Mouse (Mus musculus): ENCODE measurements at regions not wholly inside any gene's neighbourhood (a gene's known extent, or its start where the extent isn't known, plus 50 kb on each side); places are given as distances from the start of the nearest gene placed in this dataset.

DNA sequence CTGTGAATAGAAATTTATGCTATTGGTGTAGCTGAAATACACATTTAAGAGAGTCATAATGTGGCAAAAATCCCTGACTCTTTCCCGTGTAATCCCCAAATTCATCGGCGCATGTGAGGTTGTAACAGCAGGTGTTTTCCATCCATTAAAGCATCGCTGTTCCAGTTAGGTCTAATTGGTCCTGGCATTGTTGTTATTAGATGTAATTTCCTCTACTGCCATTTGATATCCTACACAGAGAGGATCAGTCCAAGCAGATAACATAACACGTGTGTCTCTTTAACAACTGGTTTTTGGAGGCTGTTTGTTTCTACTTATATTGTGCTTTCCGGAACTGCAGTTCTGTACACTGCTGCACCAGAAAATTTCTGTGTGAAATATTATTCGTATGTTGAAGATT is 101.8 kb downstream of the Vgll3 start:
- WGBS: 66% methylated on average over 7 of the region's 7 CpGs

DNA sequence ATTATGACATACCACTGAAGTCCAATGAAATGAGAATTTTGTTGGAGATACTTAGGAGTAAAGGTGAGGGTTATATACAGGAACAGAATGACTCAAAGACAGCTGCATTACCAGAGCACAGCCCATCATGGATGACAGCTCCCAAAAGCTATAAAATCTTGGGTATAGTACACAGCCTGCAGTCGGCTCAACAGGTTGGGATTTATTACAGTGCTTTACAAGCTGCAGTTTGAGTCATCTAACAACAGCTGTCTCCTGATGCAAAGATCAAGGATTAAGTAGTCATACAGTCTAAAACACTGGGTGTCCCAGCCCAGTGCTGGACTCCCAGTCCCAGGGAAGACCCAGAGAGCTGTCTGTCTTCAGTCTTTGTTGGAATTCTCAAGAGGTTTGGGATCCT is 110.9 kb downstream of the Vgll3 start:
- 32% methylated on average over 1 of the region's 1 CpGs for WGBS
- Histone ChIP-seq H3K4me2 (no peak overlapping the region), H3K9me3 (no peaks in the 10 kb centered on the region), H3K27ac (no peak overlapping the region), H3K36me3 (no peaks in the 10 kb centered on the region), H3K9ac (replicated peaks) (no peak overlapping the region), H3K4me1 (replicated peaks) (no peaks in the 10 kb centered on the region), H3K27me3 (no peaks in the 10 kb centered on the region), H3K4me3 (replicated peaks) (no peak overlapping the region)
- ATAC-seq (ENCODE audit: insufficient number of reproducible peaks, insufficient read depth, low FRiP score, low TSS enrichment, low read depth): no peak

More for the DNA sequence above, 101.8 kb downstream of the Vgll3 start:
- Histone ChIP-seq H3K9me3 (no peaks in the 10 kb centered on the region), H3K27ac (no peak overlapping the region), H3K4me3 (replicated peaks) (no peak overlapping the region), H3K4me1 (replicated peaks) (no peaks in the 10 kb centered on the region), H3K36me3 (no peaks in the 10 kb centered on the region), H3K9ac (replicated peaks) (no peak overlapping the region), H3K27me3 (no peaks in the 10 kb centered on the region), H3K4me2 (no peak overlapping the region)
- ATAC-seq (ENCODE audit: insufficient number of reproducible peaks, insufficient read depth, low FRiP score, low TSS enrichment, low read depth): no peak

DNA sequence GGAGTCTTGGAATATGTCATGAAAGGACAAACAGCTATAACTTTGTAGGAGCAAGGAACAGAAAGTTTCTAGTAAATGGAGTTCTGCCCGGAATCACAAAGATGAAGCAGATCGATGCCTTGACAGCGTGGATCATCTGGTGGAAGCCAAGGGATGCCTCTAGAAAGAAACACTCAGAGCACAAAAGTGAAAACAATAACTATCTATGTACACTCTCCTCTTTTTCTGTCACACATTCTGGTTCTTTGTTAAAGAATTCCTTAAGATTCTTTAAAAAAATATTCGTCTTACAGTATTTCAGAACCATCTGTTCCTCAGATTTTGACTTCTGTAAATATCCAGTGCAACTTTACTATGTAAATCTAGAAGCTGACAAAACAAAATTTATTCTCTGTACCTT is 148.8 kb downstream of the Vgll3 start:
- Histone ChIP-seq H3K9me3 (no peaks in the 10 kb centered on the region), H3K9ac (replicated peaks) (no peak overlapping the region), H3K27ac (no peak overlapping the region), H3K36me3 (no peaks in the 10 kb centered on the region), H3K4me2 (no peak overlapping the region), H3K4me1 (replicated peaks) (no peaks in the 10 kb centered on the region), H3K4me3 (replicated peaks) (no peak overlapping the region), H3K27me3 (no peaks in the 10 kb centered on the region)
- WGBS: 89% methylated on average over 4 of the region's 4 CpGs
- no peak for ATAC-seq (ENCODE audit: insufficient number of reproducible peaks, insufficient read depth, low FRiP score, low TSS enrichment, low read depth)

DNA sequence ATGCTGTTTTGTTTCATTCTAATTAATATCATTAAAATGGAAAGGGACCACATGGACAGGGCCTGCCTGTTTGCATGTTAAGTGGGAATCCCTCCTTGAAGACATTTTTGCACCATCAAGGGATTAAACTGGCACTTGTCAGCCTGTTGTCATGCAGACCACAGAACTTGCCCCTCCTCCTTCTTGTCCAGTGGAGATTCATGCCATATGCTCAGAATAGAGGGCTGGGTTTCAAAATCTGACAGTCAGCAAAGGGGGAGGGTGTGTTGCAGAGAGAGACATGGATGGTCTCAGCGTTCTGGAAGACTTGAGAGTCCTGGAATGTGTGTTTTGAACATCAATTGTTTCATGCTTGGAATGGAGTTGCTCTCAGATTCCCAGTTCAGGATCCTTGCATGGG is 149.2 kb downstream of the Vgll3 start:
- no peaks in the 10 kb centered on the region for H3K4me1 ChIP-seq (replicated peaks)
- ATAC-seq (ENCODE audit: insufficient number of reproducible peaks, insufficient read depth, low FRiP score, low TSS enrichment, low read depth): no peak; the same call in 1 of the 2 replicates
- H3K9ac ChIP-seq (replicated peaks): no peak overlapping the region
- no peaks in the 10 kb centered on the region for H3K27me3 ChIP-seq
- H3K4me3 ChIP-seq (replicated peaks): no peak overlapping the region
- no peak overlapping the region for H3K27ac ChIP-seq
- no peaks in the 10 kb centered on the region for H3K36me3 ChIP-seq
- H3K9me3 ChIP-seq: no peaks in the 10 kb centered on the region
- 40% methylated on average over 1 of the region's 1 CpGs for WGBS
- H3K4me2 ChIP-seq: no peak overlapping the region

DNA sequence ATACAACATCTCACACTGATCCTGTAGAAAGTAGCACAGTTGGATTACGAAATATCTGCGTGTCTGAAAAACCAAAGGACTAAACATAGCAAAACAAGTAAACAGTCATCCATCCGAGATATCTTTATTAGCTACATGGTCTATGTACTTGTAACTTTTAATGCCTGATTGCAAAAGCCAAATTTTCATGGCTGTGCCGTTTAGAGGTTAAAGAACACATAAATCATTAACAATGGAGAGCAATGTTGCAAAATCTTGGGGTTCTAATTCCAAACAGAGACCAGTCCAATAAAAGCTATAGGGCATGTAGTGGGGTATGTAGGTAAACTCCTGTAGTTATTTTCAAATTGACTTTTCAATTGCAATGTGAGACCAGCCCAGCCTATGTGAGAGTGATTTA is 162.0 kb downstream of the Vgll3 start:
- H3K36me3 ChIP-seq: no peaks in the 10 kb centered on the region
- H3K27ac ChIP-seq: no peak overlapping the region
- no peaks in the 10 kb centered on the region for H3K27me3 ChIP-seq
- ATAC-seq (ENCODE audit: insufficient number of reproducible peaks, insufficient read depth, low FRiP score, low TSS enrichment, low read depth): no peak
- no peaks in the 10 kb centered on the region for H3K9me3 ChIP-seq
- H3K4me1 ChIP-seq (replicated peaks): no peaks in the 10 kb centered on the region
- no peak overlapping the region for H3K4me2 ChIP-seq
- no peak overlapping the region for H3K9ac ChIP-seq (replicated peaks)
- H3K4me3 ChIP-seq (replicated peaks): no peak overlapping the region
- whole genome bisulfite sequencing: 80% methylated on average over 4 of the region's 4 CpGs

DNA sequence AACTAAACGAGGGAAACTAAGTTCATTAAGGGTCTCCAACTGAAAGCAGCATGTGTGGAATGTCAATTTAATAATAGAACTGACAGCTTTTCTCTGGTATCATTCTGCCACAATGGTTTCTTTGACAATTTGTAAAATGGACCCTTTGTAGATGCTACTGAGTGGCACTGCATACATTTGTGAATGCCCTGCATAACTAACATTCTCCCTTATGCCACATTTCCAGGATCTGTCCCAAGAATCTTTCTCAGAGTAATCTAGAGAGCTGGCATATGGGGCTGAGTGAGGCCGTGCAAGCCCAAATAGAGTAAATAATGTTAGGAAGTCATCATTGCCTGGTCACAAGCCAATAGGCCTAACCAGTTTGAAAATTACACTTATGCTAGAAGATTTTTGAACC is 172.1 kb downstream of the Vgll3 start:
- no peak overlapping the region for H3K4me3 ChIP-seq (replicated peaks)

DNA sequence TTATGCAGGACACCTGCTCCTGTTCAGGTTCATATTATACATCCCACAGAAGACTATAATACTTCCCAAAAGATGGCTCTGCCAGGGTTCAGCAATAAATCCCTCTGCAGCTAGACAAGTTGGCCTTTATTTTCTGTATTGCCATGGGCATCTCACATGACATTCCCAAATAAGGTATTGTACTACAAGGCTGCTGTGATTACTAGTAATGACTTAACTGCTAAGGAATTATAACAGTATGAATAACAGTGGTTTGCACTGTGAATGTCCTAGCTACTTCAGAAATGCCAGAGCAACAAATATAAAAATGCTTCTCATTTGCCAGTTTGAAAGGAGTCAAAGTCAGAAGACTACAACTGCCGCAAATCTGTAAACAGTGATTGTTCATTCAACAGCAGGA is 184.3 kb downstream of the Vgll3 start:
- Histone ChIP-seq H3K27ac (no peak overlapping the region), H3K4me1 (replicated peaks) (no peaks in the 10 kb centered on the region), H3K36me3 (no peaks in the 10 kb centered on the region), H3K9ac (replicated peaks) (no peak overlapping the region), H3K4me2 (no peak overlapping the region), H3K4me3 (replicated peaks) (no peak overlapping the region), H3K9me3 (no peaks in the 10 kb centered on the region), H3K27me3 (no peaks in the 10 kb centered on the region)
- no peak for ATAC-seq (ENCODE audit: insufficient number of reproducible peaks, insufficient read depth, low FRiP score, low TSS enrichment, low read depth)
- 86% methylated on average over 1 of the region's 1 CpGs for WGBS

More for the DNA sequence above, 172.1 kb downstream of the Vgll3 start:
- WGBS: 78% methylated on average over 2 of the region's 2 CpGs
- ATAC-seq (ENCODE audit: insufficient number of reproducible peaks, insufficient read depth, low FRiP score, low TSS enrichment, low read depth): no peak
- Histone ChIP-seq H3K9ac (replicated peaks) (no peak overlapping the region), H3K4me2 (no peak overlapping the region), H3K9me3 (no peaks in the 10 kb centered on the region), H3K36me3 (no peaks in the 10 kb centered on the region), H3K27ac (no peak overlapping the region), H3K4me1 (replicated peaks) (no peaks in the 10 kb centered on the region), H3K27me3 (no peaks in the 10 kb centered on the region)

DNA sequence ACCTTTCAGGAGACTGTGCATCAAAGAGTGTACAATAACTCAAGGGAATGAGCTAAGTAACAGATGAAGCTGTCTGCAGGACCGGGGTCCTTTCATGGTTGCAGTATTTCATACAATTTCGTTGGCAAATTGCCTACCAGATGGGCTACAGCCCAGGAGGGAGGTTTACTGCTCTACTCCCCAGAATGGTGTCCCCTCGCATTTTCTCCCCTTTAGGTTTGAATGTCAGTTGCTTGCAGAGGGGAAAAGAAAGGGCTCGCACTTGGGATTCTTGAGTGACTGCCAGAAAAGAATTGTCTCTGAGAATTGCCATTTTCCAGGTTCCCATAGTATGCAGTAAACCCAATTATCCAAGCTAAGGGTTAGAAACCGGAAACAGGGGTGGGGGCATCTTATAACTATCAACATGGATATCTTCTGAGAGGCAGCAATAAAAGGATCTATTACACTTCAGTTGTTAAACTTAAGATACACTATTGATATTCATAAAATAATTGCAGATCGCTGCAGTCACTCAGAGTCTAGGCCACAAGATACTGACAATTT is 185.7 kb downstream of the Vgll3 start:
- Histone ChIP-seq H3K27ac (no peak overlapping the region), H3K9ac (replicated peaks) (no peak overlapping the region), H3K4me3 (replicated peaks) (no peak overlapping the region), H3K4me1 (replicated peaks) (no peaks in the 10 kb centered on the region), H3K9me3 (no peaks in the 10 kb centered on the region), H3K4me2 (no peak overlapping the region), H3K27me3 (no peaks in the 10 kb centered on the region), H3K36me3 (no peaks in the 10 kb centered on the region)
- no peak for ATAC-seq (ENCODE audit: insufficient number of reproducible peaks, insufficient read depth, low FRiP score, low TSS enrichment, low read depth)
- WGBS: 70% methylated on average over 6 of the region's 6 CpGs

DNA sequence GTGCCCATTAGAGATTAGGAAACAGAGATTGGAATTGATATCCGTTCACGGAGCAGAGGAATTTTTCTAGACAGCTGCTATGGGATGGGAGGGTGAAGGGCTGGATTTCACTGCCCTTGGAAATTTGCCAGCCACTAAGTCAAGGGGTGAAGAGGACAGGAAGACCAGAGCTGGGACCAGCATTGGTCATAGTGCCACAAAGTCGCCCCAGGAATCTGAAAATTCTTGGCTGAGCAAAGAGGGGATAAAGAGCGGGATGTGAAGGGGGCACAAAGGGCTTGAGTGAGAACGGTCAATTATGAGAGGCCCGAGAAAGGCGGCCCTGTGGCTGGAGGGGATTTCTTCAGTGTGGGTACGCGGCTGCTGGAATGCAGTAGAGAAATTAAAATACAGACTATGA is 189.6 kb downstream of the Vgll3 start:
- Histone ChIP-seq H3K9ac (replicated peaks) (no peak overlapping the region), H3K9me3 (no peaks in the 10 kb centered on the region), H3K27me3 (no peaks in the 10 kb centered on the region), H3K4me3 (replicated peaks) (no peak overlapping the region), H3K36me3 (no peaks in the 10 kb centered on the region), H3K4me1 (replicated peaks) (no peaks in the 10 kb centered on the region), H3K27ac (no peak overlapping the region), H3K4me2 (no peak overlapping the region)
- 0 out of 2 replicates have a peak, but pooled peaks have one; percentile 42 for ATAC-seq (ENCODE audit: insufficient number of reproducible peaks, insufficient read depth, low FRiP score, low TSS enrichment, low read depth)
- 82% methylated on average over 9 of the region's 9 CpGs for WGBS

DNA sequence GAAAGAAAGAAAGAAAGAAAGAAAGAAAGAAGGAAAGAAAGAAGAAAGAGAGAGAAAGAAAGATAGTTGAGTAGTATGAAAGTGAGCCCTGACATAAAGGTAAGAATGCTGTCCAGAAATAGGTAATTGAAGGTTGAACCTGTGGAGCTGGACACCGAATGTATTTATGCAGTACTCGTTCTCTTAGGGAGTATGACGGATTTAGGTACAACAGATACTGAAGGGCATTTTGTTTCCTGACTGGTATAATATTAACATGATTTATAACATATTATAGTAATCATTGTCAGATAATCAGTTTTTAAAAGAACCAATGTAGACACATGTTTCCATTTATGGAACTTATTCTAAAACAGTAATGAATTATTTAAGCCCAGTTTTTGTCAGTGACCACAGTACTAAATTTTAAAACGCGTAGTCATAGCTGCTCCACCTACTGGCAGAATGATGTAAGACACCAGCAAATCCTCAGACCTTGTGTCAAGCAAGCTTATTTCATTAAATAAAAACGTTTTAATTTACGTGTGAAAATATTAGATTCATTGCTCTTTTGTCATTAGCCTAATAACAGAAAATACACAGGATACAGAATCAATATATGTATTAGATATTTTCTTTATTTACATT is 191.0 kb downstream of the Vgll3 start:
- H3K4me2 ChIP-seq: no peak overlapping the region
- no peaks in the 10 kb centered on the region for H3K9me3 ChIP-seq
- H3K4me1 ChIP-seq (replicated peaks): no peaks in the 10 kb centered on the region
- ATAC-seq (ENCODE audit: insufficient number of reproducible peaks, insufficient read depth, low FRiP score, low TSS enrichment, low read depth): no peak
- H3K27me3 ChIP-seq: no peaks in the 10 kb centered on the region
- no peak overlapping the region for H3K27ac ChIP-seq
- WGBS: 47% methylated on average over 7 of the region's 7 CpGs
- no peaks in the 10 kb centered on the region for H3K36me3 ChIP-seq
- no peak overlapping the region for H3K4me3 ChIP-seq (replicated peaks)
- no peak overlapping the region for H3K9ac ChIP-seq (replicated peaks)

DNA sequence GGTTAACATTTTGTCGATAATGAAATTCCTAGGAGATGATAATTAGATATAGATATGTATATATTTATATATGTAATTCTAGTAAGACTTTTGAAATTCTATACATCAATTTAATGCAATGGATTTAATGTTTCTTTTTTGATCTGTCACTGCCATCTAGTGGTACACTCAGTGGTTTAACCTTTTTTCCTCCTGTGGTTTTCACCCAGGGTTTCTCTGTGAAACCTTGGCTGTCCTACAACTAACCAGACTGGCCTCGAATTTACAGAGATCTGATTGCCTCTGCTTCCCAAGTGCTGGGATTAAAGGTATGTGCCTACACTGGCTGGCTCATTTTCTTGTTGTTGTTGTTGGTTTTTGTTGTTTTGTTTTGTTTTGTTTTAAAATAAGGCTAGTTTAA is 198.6 kb downstream of the Vgll3 start:
- H3K36me3 ChIP-seq: no peaks in the 10 kb centered on the region
- H3K9me3 ChIP-seq: no peaks in the 10 kb centered on the region
- no peaks in the 10 kb centered on the region for H3K4me1 ChIP-seq (replicated peaks)
- no peak overlapping the region for H3K9ac ChIP-seq (replicated peaks)
- H3K27me3 ChIP-seq: no peaks in the 10 kb centered on the region
- no peak for ATAC-seq (ENCODE audit: insufficient number of reproducible peaks, insufficient read depth, low FRiP score, low TSS enrichment, low read depth)
- WGBS: 22% methylated on average over 2 of the region's 2 CpGs
- H3K4me2 ChIP-seq: no peak overlapping the region
- H3K27ac ChIP-seq: no peak overlapping the region
- H3K4me3 ChIP-seq (replicated peaks): no peak overlapping the region

Measured in limb, embryonic 12.5 days (tissue).